Mouse (Mus musculus) mouse trophoblast stem cell (cell line): ENCODE results near the gene Phc1.

ENCODE experiments used
- in situ Hi-C, 2 experiments: fragments of 300-500 bp; cut with MseI, MboI; formaldehyde crosslinking; loops; 2 replicates in 1 of 2; 3 replicates in 1 of 2; pipeline ENCODE4 v1.15.1; 2025

The Phc1 gene

DNA sequence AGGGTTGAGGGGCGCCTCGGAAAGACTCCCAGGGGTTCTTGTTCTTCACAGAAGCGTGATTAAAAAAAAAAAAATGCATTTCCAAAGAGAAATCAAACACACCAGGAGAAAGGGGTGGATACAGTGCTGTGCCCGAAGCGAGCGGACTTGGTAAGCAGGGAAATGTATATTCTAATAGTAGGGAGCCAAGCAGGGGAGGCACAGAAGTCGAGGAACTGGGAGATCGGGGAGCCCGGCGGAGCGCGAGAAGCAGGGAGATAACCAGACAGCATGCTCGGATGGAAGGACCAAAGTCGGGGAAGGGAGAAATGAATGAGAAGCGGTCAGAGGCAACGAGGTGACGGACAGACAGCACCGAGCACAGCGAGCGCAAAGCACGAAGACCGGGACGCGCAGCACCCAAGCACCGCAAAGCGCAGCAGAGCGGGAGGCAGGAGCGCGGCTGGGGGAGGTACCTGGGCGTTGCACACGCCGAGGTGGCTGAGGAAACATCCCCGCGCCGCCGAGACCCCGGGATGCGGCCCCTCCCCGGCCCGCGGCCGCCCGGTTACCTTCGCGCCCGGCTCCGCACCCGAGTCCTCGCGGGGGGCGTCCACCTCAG, 1.2 kb downstream of the Phc1 start:
- in situ Hi-C loops = no loop called here

GRCm38 (mm10) chr6:122337546-122337945, 2.8 kb downstream of the Phc1 start:
- in situ Hi-C loops = no loop called here

GRCm38 (mm10) chr6:122334786-122335340, 5.5 kb downstream of the Phc1 start:
- in situ Hi-C loops = no loop called here

GRCm38 (mm10) chr6:122333081-122333612, 7.2 kb downstream of the Phc1 start:
- in situ Hi-C loops = no loop called here

- in situ Hi-C loops = no loop called here
These were observed 14.9 kb downstream of the Phc1 start for GRCm38 (mm10) chr6:122325361-122325975.

DNA sequence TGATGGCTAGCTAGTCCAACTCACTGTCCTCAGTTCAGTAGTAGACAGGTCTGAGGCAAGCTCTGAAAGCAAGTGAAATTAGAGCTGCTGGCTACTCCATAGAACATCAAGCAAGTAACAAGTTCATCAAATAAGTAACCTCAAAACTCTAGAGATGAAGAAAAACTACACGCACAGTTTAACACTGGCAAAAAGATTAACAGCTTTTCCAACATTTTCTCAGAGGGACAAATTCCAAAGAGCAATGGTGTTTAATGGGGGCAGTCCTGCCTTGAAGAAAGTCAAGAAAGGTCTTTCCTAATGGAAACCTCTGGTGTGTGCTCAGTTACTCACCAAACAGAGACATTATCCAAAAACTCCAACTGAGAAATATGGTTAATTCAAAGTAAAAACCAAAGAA, 21.6 kb downstream of the Phc1 start:
- in situ Hi-C loops = loop anchor here in 1 of 2 experiments (10.0 kb wide), 1 partner anchor 66 kb away; no protein-coding TSS in a partner anchor

- in situ Hi-C loops = loop anchor here in 1 of 2 experiments (10.0 kb wide), 1 partner anchor 74 kb away; no protein-coding TSS in a partner anchor
These were observed 30.1 kb downstream of the Phc1 start for GRCm38 (mm10) chr6:122310187-122310820.

DNA sequence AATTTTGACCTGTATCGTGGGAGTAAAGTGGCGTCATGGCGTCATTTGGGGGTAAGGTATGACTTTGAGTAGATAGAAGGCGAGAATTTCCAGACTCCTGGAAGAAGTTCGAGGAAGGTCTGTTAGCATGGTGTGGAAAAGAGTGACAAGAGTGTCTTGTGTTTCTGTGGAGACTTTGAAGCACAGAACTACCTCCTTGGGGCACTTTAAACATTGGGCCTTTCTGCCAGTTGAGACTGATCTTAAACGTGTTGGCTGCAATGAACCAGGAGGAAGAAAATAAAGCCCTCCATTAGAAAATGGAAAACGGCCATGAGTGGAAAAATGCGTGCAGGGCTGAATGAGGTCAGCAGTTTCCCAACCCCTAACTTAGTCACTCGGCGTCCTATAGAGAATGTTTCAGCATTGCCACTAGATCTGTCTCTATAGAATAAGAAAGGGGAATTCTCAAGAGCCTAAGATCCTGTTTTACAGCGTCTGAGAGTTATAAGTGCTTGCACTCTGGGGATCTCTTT, 30.9 kb downstream of the Phc1 start:
- in situ Hi-C loops = no loop called here

DNA sequence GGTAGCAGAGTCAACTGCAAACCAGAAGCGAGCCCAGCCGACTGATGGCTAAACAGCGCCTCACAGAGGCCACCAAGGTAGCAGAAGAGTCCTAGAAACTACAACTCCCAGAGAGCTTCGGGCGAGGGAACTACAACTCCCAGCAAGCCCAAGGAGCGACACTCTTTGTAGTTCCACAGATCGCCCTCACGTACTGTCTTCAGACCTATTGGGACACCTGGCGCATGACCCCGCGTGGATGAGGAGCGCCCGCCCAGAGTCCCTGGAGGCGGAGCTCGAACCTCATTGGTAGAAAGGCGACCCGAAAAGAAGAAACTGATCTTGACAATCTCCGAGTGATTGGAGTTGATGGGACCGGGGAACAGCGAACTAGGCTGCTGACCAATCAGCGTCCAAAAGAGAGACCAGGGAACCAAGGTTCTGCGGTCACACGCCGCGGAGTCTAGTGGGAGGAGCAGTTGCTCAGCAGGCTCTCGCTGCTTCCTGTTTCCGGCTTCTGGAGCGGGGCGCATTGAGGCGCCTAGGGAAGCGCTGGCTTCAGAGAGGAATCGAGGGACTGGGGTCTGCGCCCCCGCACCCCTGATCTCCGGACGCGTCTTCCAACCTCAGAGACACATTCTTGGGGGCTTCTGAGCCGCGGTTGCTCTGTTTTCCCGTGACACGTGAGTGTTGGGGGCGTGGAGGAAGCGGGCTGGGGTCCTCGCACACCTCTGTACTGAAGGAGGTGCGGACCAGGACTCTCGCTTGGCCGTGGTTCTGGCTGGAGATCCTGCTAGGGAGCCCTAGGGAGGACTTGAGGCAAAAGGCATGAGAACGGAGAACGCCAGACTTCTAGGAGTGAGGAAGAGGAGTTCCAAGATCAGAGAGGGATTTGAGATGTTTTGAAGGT, 31.6 kb downstream of the Phc1 start, which contains the start of gene M6pr:
M6pr (plus strand) TSS at position 216 of the 889 bp plus-strand sequence.
- in situ Hi-C loops = no loop called here

GRCm38 (mm10) chr6:122308136-122308504, 32.2 kb downstream of the Phc1 start:
- in situ Hi-C loops = no loop called here

DNA sequence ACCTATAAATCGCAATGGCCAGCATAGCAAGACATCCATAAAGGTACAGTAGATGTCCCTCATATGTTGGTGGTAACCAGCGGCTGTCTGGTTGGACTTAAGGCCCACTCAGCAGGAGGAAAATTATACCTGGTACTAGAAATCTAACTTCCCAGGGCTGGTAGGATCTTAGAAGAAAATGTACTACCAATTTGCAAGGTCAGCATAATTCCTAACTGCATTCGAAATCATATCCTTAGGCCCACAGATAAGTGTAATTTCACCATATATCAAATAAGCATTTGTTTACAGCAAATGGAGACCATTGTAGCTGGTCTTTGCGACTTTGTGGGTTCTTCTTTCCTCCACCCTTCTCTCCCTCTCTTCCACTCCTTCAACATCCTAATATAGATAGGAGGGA, 33.7 kb downstream of the Phc1 start:
- in situ Hi-C loops = no loop called here

DNA sequence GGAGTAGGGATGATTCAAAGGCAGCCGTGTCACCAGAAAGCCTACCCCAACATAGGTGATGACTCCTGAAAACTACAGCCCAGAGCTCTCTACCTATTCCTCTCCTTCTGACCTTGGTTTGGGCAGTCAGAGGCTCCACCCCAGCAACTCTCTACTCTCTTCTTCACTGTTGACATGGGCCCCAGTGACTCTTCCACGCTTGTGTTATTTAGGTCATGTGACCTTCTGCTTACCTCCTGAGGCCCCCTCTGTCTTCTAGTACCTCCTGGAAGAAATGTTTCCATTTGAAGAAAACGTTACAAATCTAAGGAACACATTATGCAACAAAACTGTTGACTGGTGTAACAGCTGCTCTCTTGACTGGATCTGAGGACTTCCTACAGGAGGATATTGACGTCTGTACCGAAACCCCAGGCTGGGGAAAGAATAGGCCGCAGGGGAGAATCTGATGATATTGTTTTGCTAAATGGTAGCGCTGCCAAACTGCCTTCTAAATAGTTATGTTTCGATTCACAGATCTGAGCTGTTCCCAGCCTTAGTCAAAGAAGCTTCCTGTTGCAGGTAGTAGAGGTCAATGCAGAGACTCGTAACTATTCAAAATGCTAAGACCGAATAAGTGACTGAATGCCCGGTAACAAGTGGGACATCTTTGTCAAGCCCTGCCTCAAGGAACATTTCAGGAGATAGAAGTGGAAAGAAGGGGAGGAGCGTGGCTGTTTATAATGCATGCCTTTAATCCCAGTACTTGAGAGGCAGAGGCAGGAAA, 35.4 kb downstream of the Phc1 start:
- in situ Hi-C loops = loop anchor here (5.0 kb wide), 2 partner anchors 43 to 53 kb away; no protein-coding TSS in a partner anchor

- in situ Hi-C loops = loop anchor here (5.0 kb wide), 2 partner anchors 42 to 52 kb away; no protein-coding TSS in a partner anchor
These were observed 36.0 kb downstream of the Phc1 start for GRCm38 (mm10) chr6:122304355-122304754.

DNA sequence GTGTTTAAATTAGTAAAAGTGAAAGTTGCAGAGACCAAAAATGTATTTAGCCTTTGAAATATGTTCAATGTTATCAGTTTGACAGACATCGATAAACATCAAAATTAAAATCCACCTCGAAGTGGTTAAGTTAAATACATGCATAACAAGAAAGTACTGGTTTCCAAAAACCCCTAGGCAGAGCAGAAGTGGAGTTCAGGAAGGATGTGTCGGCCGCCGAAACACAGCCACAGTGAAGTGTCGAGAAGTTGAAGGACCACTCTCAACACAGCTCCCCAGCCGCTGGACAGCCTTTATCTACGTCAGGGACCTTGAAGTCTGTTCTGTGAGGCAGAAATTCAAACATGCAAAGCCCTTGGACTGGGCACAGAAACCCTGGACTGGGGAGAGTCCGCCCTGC, 36.8 kb downstream of the Phc1 start:
- in situ Hi-C loops = loop anchor here (5.0 kb wide), 2 partner anchors 41 to 51 kb away; no protein-coding TSS in a partner anchor

DNA sequence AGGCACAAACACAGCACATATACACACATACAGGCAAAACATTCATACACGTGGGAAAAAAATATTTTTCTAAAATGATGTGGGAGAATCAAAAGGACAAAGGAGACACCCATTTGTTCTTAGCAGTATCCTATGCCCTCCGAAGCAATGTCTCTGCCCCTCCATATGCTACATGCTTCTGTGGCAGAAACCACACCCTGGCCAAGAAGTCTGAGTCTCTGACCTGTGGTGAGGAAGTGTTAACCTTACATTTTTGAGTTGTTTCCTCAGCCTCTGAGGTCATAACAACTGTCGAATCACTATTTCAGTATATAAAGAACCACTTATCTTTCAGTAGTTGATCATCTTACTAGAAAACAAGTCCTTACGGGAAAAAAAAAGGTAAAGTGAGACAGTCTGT, 37.7 kb downstream of the Phc1 start:
- in situ Hi-C loops = loop anchor here (5.0 kb wide), 2 partner anchors 40 to 50 kb away; no protein-coding TSS in a partner anchor

GRCm38 (mm10) chr6:122302121-122302520, 38.2 kb downstream of the Phc1 start:
- in situ Hi-C loops = loop anchor here (5.0 kb wide), 2 partner anchors 40 to 50 kb away; no protein-coding TSS in a partner anchor

GRCm38 (mm10) chr6:122299621-122300133, 40.7 kb downstream of the Phc1 start:
- in situ Hi-C loops = loop anchor here (5.0 kb wide), 2 partner anchors 37 to 47 kb away; no protein-coding TSS in a partner anchor

- in situ Hi-C loops = no loop called here
These were observed 42.1 kb downstream of the Phc1 start for GRCm38 (mm10) chr6:122298223-122298609.
